Mouse (Mus musculus) thymus, adult 2 months (tissue): ENCODE results near the gene Tfpt.

Experiments
- CTCF ChIP-seq: fragments of 200-500 bp; IDR thresholded peaks from 2 replicates; pipeline ENCODE4 v1.5.1; 2012; ENCODE audit warnings: mild to moderate bottlenecking, control low read depth, low read length, moderate library complexity, borderline replicate concordance; ENCODE audit not compliant: control insufficient read depth, poor library complexity, insufficient read depth; ENCODE audit errors: extremely low read depth
- POLR2A ChIP-seq: fragments of 200-500 bp; IDR thresholded peaks from 2 replicates; pipeline ENCODE4 v1.6.1; 2012; ENCODE audit warnings: mild to moderate bottlenecking, low read length, control low read depth, moderate library complexity; ENCODE audit not compliant: control insufficient read depth, poor library complexity, insufficient read depth; ENCODE audit errors: extremely low read depth

DNA sequence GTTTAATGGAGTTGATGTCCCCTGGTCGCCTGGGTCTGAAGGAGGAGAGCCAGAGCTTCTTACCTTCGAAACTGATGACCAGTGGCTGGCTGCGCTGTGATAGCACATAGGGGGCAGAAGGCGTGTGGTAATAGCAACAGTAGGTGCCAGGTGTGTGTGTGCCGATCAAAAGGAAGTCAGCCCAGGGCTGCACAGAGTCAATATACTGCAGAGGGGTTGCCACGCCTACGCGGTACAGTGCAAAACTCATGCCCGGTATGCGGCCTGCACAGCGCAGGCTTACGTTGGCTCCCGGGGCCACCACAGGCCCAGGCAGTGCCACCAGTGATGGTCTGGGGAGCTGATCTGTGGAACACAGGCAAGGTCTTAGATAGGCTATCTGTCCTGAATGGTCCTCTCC, 18.7 kb downstream of the Tfpt start:
- TF ChIP-seq CTCF (no peak), POLR2A (no peak)
